Comparison of ENCODE assay signal across 8 mouse cellular contexts in genomic region chr7:105767729-105768165, GRCm38 (mm10). TPM values are rescaled to one million over a fixed set of nuclear protein-coding genes. Genes with fewer than 3 reads are reported as not detected.
DNase-seq lines count a peak whose midpoint lies in the region; ATAC-seq and TF ChIP-seq lines count a peak whose summit lies in the region.

No protein-coding gene starts in this region.

- no peak for TF ChIP-seq CTCF in gastrocnemius, adult 2 months (IDR thresholded peaks at IDR 0.05)

- no peaks in the 10 kb centered on the region for H3K9me3 ChIP-seq in heart, embryonic 13.5 days
- H3K9me3 ChIP-seq in midbrain, embryonic 16.5 days (replicated peaks; ENCODE audit: control insufficient read depth, low read length, poor library complexity, severe bottlenecking), result no peaks in the 10 kb centered on the region

- H3K36me3 ChIP-seq in heart, embryonic 13.5 days, result peaks cover 71% of the 10 kb centered on the region
- peaks cover 65% of the 10 kb centered on the region for H3K36me3 ChIP-seq in midbrain, embryonic 16.5 days (ENCODE audit: control insufficient read depth, insufficient read depth, low read length)

- DNase-seq in gastrocnemius, adult 2 months, result no peak
- DNase-seq in gastrocnemius, adult 18-20 months (ENCODE audit: low spot score), result no peak
- peak; percentile 50 to 53 for DNase-seq in kidney, postnatal 36 days
- no peak for DNase-seq in layer of hippocampus, postnatal 25 days (ENCODE audit: extremely low spot score in 1 of 2, low spot score in 1 of 2)
- no peak for DNase-seq in cerebellum, postnatal 14 days

- no peak for ATAC-seq in heart, embryonic 13.5 days (ENCODE audit: extremely low read depth, insufficient number of reproducible peaks, low FRiP score, low TSS enrichment)
- peak; percentile 36 for ATAC-seq in midbrain, embryonic 16.5 days
- no peak for ATAC-seq in inflammation-experienced regulatory T-cells, adult 6 months

- 35% methylated on average over 6 of the region's 6 CpGs for WGBS in heart, embryonic 13.5 days
- 12% methylated on average over 6 of the region's 6 CpGs for WGBS in midbrain, embryonic 16.5 days

- H3K4me3 ChIP-seq in gastrocnemius, adult 2 months, result no peak overlapping the region; the same call in 1 of the 2 replicates
- no peak overlapping the region for H3K4me3 ChIP-seq in heart, embryonic 13.5 days
- H3K4me3 ChIP-seq in midbrain, embryonic 16.5 days (ENCODE audit: low read depth, low read length), result no peak overlapping the region

- peak overlapping the region; percentile 44 for H3K27ac ChIP-seq in gastrocnemius, adult 2 months
- H3K27ac ChIP-seq in heart, embryonic 13.5 days (replicated peaks), result peak overlapping the region; percentile 54
- H3K27ac ChIP-seq in midbrain, embryonic 16.5 days (ENCODE audit: low read length), result peak overlapping the region; percentile 44

- H3K9ac ChIP-seq in heart, embryonic 13.5 days, result 0 out of 2 replicates have a peak overlapping the region, but pooled peaks have one; percentile 3
- H3K9ac ChIP-seq in midbrain, embryonic 16.5 days (ENCODE audit: low read depth, low read length), result no peak overlapping the region

- intact Hi-C loops in gastrocnemius, adult 2 months (cut with DNase I), result no loop called here

- peaks cover 36% of the 10 kb centered on the region for H3K4me1 ChIP-seq in heart, embryonic 13.5 days
- peaks cover 23% of the 10 kb centered on the region for H3K4me1 ChIP-seq in midbrain, embryonic 16.5 days (ENCODE audit: control insufficient read depth, insufficient read depth, low read length)

- H3K27me3 ChIP-seq in heart, embryonic 13.5 days (replicated peaks), result peaks cover 23% of the 10 kb centered on the region
- H3K27me3 ChIP-seq in midbrain, embryonic 16.5 days (ENCODE audit: control insufficient read depth, insufficient read depth, low read depth, low read length), result no peaks in the 10 kb centered on the region

- H3K4me2 ChIP-seq in heart, embryonic 13.5 days, result no peak overlapping the region
- no peak overlapping the region for H3K4me2 ChIP-seq in midbrain, embryonic 16.5 days (ENCODE audit: low read length)

RNA-seq across cellular contexts. Expression of gene Tpp1, which starts 15.7 kb away (rescaled TPM):
- total RNA-seq in gastrocnemius, adult 2 months (2021), result 10 to 100 TPM; 42.3 to 45.8 TPM
- 10 to 100 TPM; 41.7 to 52.2 TPM for total RNA-seq in gastrocnemius, adult 18-20 months (2021)
- 80.7 and 88.2 TPM in 2 replicates for polyA plus RNA-seq in heart, embryonic 13.5 days (2015; fragmentation: Nextera tagmentation; extraction: Ambion mirVana)
- polyA plus RNA-seq in midbrain, embryonic 16.5 days (2015; fragmentation: Nextera tagmentation; extraction: Ambion mirVana), result 32.1 and 38.6 TPM in 2 replicates
- 100 to 1,000 TPM in 2 of 3 experiments, 10 to 100 TPM in 1; 92.5 to 132 (median 131) TPM for polyA plus RNA-seq in inflammation-experienced regulatory T-cells, adult 6 months (2017; shearing (Covaris generic))
- 10 to 100 TPM; 61.4 to 61.8 TPM for total RNA-seq in layer of hippocampus, postnatal 25 days (2021)

RNA-seq across cellular contexts. Expression of gene Dchs1, which starts 19.7 kb away (rescaled TPM):
- total RNA-seq in gastrocnemius, adult 2 months (2021), result 1 to 10 TPM; 2.1 to 5.0 TPM
- 1 to 10 TPM; 2.1 to 3.7 TPM for total RNA-seq in gastrocnemius, adult 18-20 months (2021)
- 4.7 and 5.9 TPM in 2 replicates for polyA plus RNA-seq in heart, embryonic 13.5 days (2015; fragmentation: Nextera tagmentation; extraction: Ambion mirVana)
- polyA plus RNA-seq in midbrain, embryonic 16.5 days (2015; fragmentation: Nextera tagmentation; extraction: Ambion mirVana), result 12.5 and 14.3 TPM in 2 replicates
- polyA plus RNA-seq in inflammation-experienced regulatory T-cells, adult 6 months (2017; shearing (Covaris generic)), result under 1 TPM in 1 of 3 experiments, not detected in 2; 0.08 TPM
- 10 to 100 TPM; 15.9 to 18.3 TPM for total RNA-seq in layer of hippocampus, postnatal 25 days (2021)

RNA-seq across cellular contexts. Expression of gene Taf10, which starts 23.6 kb away (rescaled TPM):
- 100 to 1,000 TPM in 1 of 2 experiments, 10 to 100 TPM in 1; 78.6 to 100 TPM for total RNA-seq in gastrocnemius, adult 2 months (2021)
- 10 to 100 TPM; 89.8 to 98.3 TPM for total RNA-seq in gastrocnemius, adult 18-20 months (2021)
- polyA plus RNA-seq in heart, embryonic 13.5 days (2015; fragmentation: Nextera tagmentation; extraction: Ambion mirVana), result 120 and 134 TPM in 2 replicates
- polyA plus RNA-seq in midbrain, embryonic 16.5 days (2015; fragmentation: Nextera tagmentation; extraction: Ambion mirVana), result 76.5 and 78.4 TPM in 2 replicates
- 10 to 100 TPM; 12.4 to 25.1 (median 14.3) TPM for polyA plus RNA-seq in inflammation-experienced regulatory T-cells, adult 6 months (2017; shearing (Covaris generic))
- 100 to 1,000 TPM; 122 to 128 TPM for total RNA-seq in layer of hippocampus, postnatal 25 days (2021)

RNA-seq across cellular contexts. Expression of gene Rrp8, which starts 30.6 kb away (rescaled TPM):
- 10 to 100 TPM; 12.2 to 12.3 TPM for total RNA-seq in gastrocnemius, adult 2 months (2021)
- total RNA-seq in gastrocnemius, adult 18-20 months (2021), result 10 to 100 TPM in 1 of 2 experiments, 1 to 10 TPM in 1; 10.0 to 10.5 TPM
- 25.0 and 25.1 TPM in 2 replicates for polyA plus RNA-seq in heart, embryonic 13.5 days (2015; fragmentation: Nextera tagmentation; extraction: Ambion mirVana)
- polyA plus RNA-seq in midbrain, embryonic 16.5 days (2015; fragmentation: Nextera tagmentation; extraction: Ambion mirVana), result 22.4 and 23.4 TPM in 2 replicates
- 10 to 100 TPM; 14.9 to 21.8 (median 19.9) TPM for polyA plus RNA-seq in inflammation-experienced regulatory T-cells, adult 6 months (2017; shearing (Covaris generic))
- 10 to 100 TPM in 1 of 2 experiments, 1 to 10 TPM in 1; 9.2 to 10.7 TPM for total RNA-seq in layer of hippocampus, postnatal 25 days (2021)

RNA-seq across cellular contexts. Expression of gene Ilk, which starts 31.4 kb away (rescaled TPM):
- 10 to 100 TPM; 41.8 to 49.1 TPM for total RNA-seq in gastrocnemius, adult 2 months (2021)
- total RNA-seq in gastrocnemius, adult 18-20 months (2021), result 10 to 100 TPM; 38.4 to 44.4 TPM
- 354 and 386 TPM in 2 replicates for polyA plus RNA-seq in heart, embryonic 13.5 days (2015; fragmentation: Nextera tagmentation; extraction: Ambion mirVana)
- 183 and 192 TPM in 2 replicates for polyA plus RNA-seq in midbrain, embryonic 16.5 days (2015; fragmentation: Nextera tagmentation; extraction: Ambion mirVana)
- polyA plus RNA-seq in inflammation-experienced regulatory T-cells, adult 6 months (2017; shearing (Covaris generic)), result 100 to 1,000 TPM; 152 to 175 (median 153) TPM
- total RNA-seq in layer of hippocampus, postnatal 25 days (2021), result 10 to 100 TPM; 79.7 to 88.1 TPM

Comparison
In these comparisons a context has a peak if more than half of its experiments do, and no peak if none do; other contexts are left out.
1. DNase-seq: peak in kidney, postnatal 36 days (2 of 2); none in gastrocnemius, adult 2 months (single experiment), gastrocnemius, adult 18-20 months (single experiment), layer of hippocampus, postnatal 25 days (0 of 2) and cerebellum, postnatal 14 days (0 of 2).
2. Peak in every context shown above with its lines, with median percentiles within 50 percentile points of each other: H3K27ac ChIP-seq.